Mouse (Mus musculus) stomach, embryonic 14.5 days (tissue): ENCODE data around the gene Plcb2. TPM values are rescaled to one million over a fixed set of nuclear protein-coding genes. Genes with fewer than 3 reads are reported as not detected.

Experiments used
- ATAC-seq: fragments of 200-750 bp; cut with Nextera tagmentation; 2 replicates; pipeline ENCODE4 v1.8.0; 2017; ENCODE audit warnings: low read depth, moderate TSS enrichment; ENCODE audit not compliant: insufficient number of reproducible peaks, insufficient read depth, low FRiP score
- H3K27ac ChIP-seq: fragments of 300-500 bp; sonication (generic); 2 replicates; pipeline ENCODE4 v1.5.1; 2014; ENCODE audit warnings: mild to moderate bottlenecking, low read length, moderate library complexity, mixed read lengths
- H3K27me3 ChIP-seq: fragments of 300-500 bp; sonication (generic); 2 replicates; pipeline ENCODE4 v1.6.1; 2014; ENCODE audit warnings: low read length, control low read depth, mixed read lengths; ENCODE audit not compliant: control insufficient read depth, insufficient read depth
- H3K36me3 ChIP-seq: fragments of 300-500 bp; sonication (generic); 2 replicates; pipeline ENCODE4 v1.6.1; 2014; ENCODE audit warnings: mild to moderate bottlenecking, control low read depth, low read length, moderate library complexity, mixed read lengths; ENCODE audit not compliant: control insufficient read depth, insufficient read depth
- H3K4me1 ChIP-seq: fragments of 300-500 bp; sonication (generic); 2 replicates; pipeline ENCODE4 v1.6.1; 2014; ENCODE audit warnings: low read length, control low read depth, mixed read lengths; ENCODE audit not compliant: control insufficient read depth, insufficient read depth
- H3K4me2 ChIP-seq: fragments of 300-500 bp; sonication (generic); replicated peaks from 2 replicates; pipeline ENCODE4 v1.6.1; 2014; ENCODE audit warnings: low read depth, low read length, control low read depth
- H3K4me3 ChIP-seq: fragments of 300-500 bp; sonication (generic); 2 replicates; pipeline ENCODE4 v1.5.1; 2014; ENCODE audit warnings: low read depth, low read length, control low read depth
- H3K9ac ChIP-seq: fragments of 300-500 bp; sonication (generic); replicated peaks from 2 replicates; pipeline ENCODE4 v1.6.1; 2014; ENCODE audit warnings: low read depth, mild to moderate bottlenecking, control low read depth, low read length, moderate library complexity, mixed read lengths
- H3K9me3 ChIP-seq: fragments of 300-500 bp; sonication (generic); 2 replicates; pipeline ENCODE4 v1.6.1; 2016; ENCODE audit warnings: low read depth, low read length, control low read depth; ENCODE audit not compliant: control insufficient read depth
- WGBS: fragments of 180-500 bp; shearing (Covaris S2); extraction: QIAGEN DNeasy Blood & Tissue Kit; methylation state at CpG from one replicate; pipeline ENCODE4 v1.1.7; 2014; 5-methylcytosine and 5-hydroxymethylcytosine counted together
- polyA plus RNA-seq: library from polyadenylated mRNA; unstranded; fragments of >200 nt; fragmentation: Nextera tagmentation; extraction: Ambion mirVana; gene quantifications from 2 replicates; pipeline ENCODE4 v1.2.1, GENCODE M21; 2014

Gene Plcb2
- polyA plus RNA-seq, 1 experiment from 2014 or later, result 1.3 TPM

GRCm38 (mm10) chr2:118701971-118702882 lies 26.0 kb downstream of the Plcb2 start:
- H3K4me1 ChIP-seq, result peaks cover 20% of the 10 kb centered on the region
- H3K9ac ChIP-seq, result no peak overlapping the region

GRCm38 (mm10) chr2:118701161-118701560 lies 27.1 kb downstream of the Plcb2 start:
- H3K36me3 ChIP-seq, result no peaks in the 10 kb centered on the region
- no peak overlapping the region for H3K9ac ChIP-seq
- H3K4me1 ChIP-seq, result peaks cover 25% of the 10 kb centered on the region
- H3K9me3 ChIP-seq, result no peaks in the 10 kb centered on the region
- no peak overlapping the region for H3K27ac ChIP-seq
- H3K4me3 ChIP-seq, result no peak overlapping the region
- ATAC-seq, result no peak
- H3K27me3 ChIP-seq, result peaks cover 54% of the 10 kb centered on the region
- WGBS, result 16% methylated on average over 5 of the region's 5 CpGs
- no peak overlapping the region for H3K4me2 ChIP-seq

More at GRCm38 (mm10) chr2:118701971-118702882, 26.0 kb downstream of the Plcb2 start:
- WGBS, result 5% methylated on average over 51 of the region's 51 CpGs
- ATAC-seq, result no peak
- Histone ChIP-seq H3K4me2 (peak overlapping the region; percentile 69), H3K4me3 (peak overlapping the region; percentile 41), H3K27me3 (peaks cover 65% of the 10 kb centered on the region), H3K27ac (no peak overlapping the region), H3K36me3 (no peaks in the 10 kb centered on the region), H3K9me3 (no peaks in the 10 kb centered on the region)

- H3K4me3 ChIP-seq, result peak overlapping the region; percentile 18; the same call in 1 of the 2 replicates
- no peaks in the 10 kb centered on the region for H3K9me3 ChIP-seq
- no peaks in the 10 kb centered on the region for H3K36me3 ChIP-seq
- no peak for ATAC-seq
- peaks cover 49% of the 10 kb centered on the region for H3K27me3 ChIP-seq
- peaks cover 25% of the 10 kb centered on the region for H3K4me1 ChIP-seq
- 2% methylated on average over 32 of the region's 32 CpGs for WGBS
- peak overlapping the region; percentile 36 for H3K4me2 ChIP-seq
- no peak overlapping the region for H3K9ac ChIP-seq
- H3K27ac ChIP-seq, result no peak overlapping the region
These were observed 27.8 kb downstream of the Plcb2 start for GRCm38 (mm10) chr2:118700179-118701062.

GRCm38 (mm10) chr2:118697955-118698354 lies 30.3 kb downstream of the Plcb2 start:
- no peak overlapping the region for H3K27ac ChIP-seq
- 41% methylated on average over 7 of the region's 7 CpGs for WGBS
- H3K4me3 ChIP-seq, result no peak overlapping the region
- no peak overlapping the region for H3K4me2 ChIP-seq
- ATAC-seq, result no peak
- peaks cover 27% of the 10 kb centered on the region for H3K27me3 ChIP-seq
- no peaks in the 10 kb centered on the region for H3K9me3 ChIP-seq
- peaks cover 11% of the 10 kb centered on the region for H3K4me1 ChIP-seq
- no peak overlapping the region for H3K9ac ChIP-seq
- H3K36me3 ChIP-seq, result no peaks in the 10 kb centered on the region

- WGBS, result 37% methylated on average over 5 of the region's 5 CpGs
- H3K4me2 ChIP-seq, result no peak overlapping the region
- no peaks in the 10 kb centered on the region for H3K9me3 ChIP-seq
- no peaks in the 10 kb centered on the region for H3K36me3 ChIP-seq
- peaks cover 5% of the 10 kb centered on the region; the same call in 1 of the 2 replicates for H3K4me1 ChIP-seq
- H3K9ac ChIP-seq, result no peak overlapping the region
- peaks cover 21% of the 10 kb centered on the region for H3K27me3 ChIP-seq
- ATAC-seq, result no peak
- H3K27ac ChIP-seq, result no peak overlapping the region
- no peak overlapping the region for H3K4me3 ChIP-seq
These were observed 30.8 kb downstream of the Plcb2 start for GRCm38 (mm10) chr2:118697311-118697877.

GRCm38 (mm10) chr2:118696451-118697308 lies 31.6 kb downstream of the Plcb2 start:
- WGBS, result 42% methylated on average over 21 of the region's 21 CpGs
- ATAC-seq, result no peak
- H3K27me3 ChIP-seq, result peaks cover 14% of the 10 kb centered on the region

GRCm38 (mm10) chr2:118695677-118696232 lies 32.5 kb downstream of the Plcb2 start:
- Histone ChIP-seq H3K9ac (no peak overlapping the region), H3K9me3 (no peaks in the 10 kb centered on the region), H3K27ac (no peak overlapping the region), H3K4me1 (peaks cover 5% of the 10 kb centered on the region; the same call in 1 of the 2 replicates), H3K27me3 (peaks cover 5% of the 10 kb centered on the region), H3K36me3 (no peaks in the 10 kb centered on the region), H3K4me2 (no peak overlapping the region), H3K4me3 (no peak overlapping the region)
- no peak for ATAC-seq
- WGBS, result 30% methylated on average over 11 of the region's 11 CpGs

More at GRCm38 (mm10) chr2:118696451-118697308, 31.6 kb downstream of the Plcb2 start:
- no peak overlapping the region for H3K4me3 ChIP-seq
- no peak overlapping the region for H3K4me2 ChIP-seq
- no peaks in the 10 kb centered on the region for H3K36me3 ChIP-seq
- H3K9me3 ChIP-seq, result no peaks in the 10 kb centered on the region
- peaks cover 5% of the 10 kb centered on the region; the same call in 1 of the 2 replicates for H3K4me1 ChIP-seq
- no peak overlapping the region for H3K9ac ChIP-seq
- H3K27ac ChIP-seq, result no peak overlapping the region
